Mouse (Mus musculus) frontal cortex, postnatal 10 days (tissue): ENCODE data around the gene Trpm8.

Experiments
- DNase-seq, 2 experiments: peaks; one replicate each; pipeline ENCODE4 v3.0.0; 2022; ENCODE audit warnings: low spot score in 2 of 2, mixed read lengths in 1 of 2

Gene Trpm8

DNA sequence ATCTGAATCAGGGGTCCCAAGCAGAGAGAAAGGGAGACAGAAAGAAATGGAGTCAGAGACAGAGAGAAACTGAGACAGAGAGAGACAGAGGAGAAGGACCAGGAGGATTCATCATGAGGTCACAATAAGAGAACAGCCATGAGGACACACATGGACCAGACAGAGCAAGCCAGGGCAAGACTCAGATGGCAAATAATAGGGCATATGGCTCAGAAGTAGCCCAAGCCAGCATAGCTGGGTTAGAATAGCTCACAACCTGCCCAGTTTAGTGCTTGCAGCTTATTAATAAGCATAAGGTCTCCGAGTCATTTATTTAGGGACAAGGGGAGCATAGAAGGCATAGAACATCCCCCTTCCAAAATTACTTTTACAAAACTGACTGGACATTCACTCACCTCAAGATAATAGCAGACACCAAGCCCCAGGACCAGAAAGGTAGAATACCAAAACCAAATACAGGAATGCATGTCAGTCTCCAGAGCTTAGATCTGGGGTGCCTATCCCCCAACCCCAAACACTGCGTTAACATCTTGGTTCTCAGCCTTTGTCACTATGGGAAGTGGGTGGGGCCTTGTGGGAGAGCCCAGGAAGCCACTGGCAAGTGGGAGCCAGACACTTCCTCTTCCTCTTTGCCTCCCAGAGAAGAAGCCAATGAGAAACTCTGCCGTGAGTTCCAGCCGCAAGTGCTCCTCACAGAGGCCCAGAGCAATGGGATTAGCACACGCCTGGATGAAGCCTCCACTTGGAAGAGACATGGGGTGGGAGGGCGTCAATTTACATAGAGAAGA lies 155.8 kb downstream of the Trpm8 start:
- no peak for DNase-seq

DNA sequence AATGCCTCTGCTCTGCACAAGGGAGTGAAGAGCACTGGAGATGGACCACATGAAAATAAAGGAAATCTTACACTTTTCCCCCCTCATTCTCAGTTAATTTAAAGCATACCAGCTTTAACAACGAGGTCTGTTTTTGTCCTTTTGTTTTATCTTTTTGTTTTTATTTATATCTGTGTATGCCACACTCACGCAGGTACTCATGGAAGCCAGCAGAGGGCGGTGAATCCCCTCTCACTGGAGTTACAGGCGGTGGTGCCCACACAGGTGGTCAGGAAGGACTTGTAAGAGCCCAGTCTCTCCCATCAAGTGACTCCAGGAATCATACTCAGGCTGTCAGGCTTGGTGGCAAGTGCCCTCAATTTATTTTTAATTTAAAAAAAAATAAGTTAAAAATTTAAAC lies 156.6 kb downstream of the Trpm8 start:
- no peak for DNase-seq

DNA sequence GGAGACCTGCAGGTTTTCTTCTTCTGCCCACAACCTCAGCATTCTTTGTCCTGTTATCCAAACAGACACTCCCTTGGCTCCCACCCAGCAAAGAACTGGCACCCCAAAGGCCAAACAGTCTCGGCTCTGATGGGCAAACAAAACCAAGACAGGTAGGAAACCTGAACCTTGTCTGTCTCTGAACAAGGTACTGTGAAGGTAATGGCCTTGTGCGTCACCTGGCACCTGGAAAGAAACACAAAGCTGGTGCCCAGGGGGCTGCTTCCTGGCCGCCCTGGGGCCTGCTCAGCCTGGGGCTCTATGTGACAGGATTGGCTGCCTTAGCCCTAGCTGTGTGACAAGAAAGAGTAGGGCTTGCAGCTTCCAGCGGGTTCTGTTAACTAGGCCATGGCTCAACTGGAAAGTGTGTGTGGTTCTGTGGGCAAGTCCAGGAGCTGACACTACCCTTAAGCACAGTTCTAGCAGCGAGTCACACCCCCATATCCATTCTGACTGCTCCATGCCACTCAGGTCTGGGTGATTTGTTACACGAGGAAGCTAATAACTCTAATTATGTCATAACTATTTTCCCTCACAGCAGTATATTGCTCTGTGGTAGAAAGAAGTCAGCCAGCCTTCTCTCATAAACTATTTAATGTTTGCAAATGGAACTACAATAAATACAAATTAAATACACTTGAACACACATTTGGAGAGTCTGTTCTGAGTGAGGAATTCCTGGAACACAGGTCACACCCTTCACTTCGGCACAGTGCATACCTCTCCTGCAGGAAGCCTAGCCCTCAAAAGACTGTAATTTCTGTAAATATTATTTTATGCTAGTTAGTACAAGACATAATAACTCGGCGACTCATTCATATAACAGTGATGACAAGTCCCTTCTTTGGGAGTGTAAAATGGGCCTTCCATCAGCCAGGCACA lies 160.0 kb downstream of the Trpm8 start:
- DNase-seq, result no peak
